Mouse (Mus musculus) gastrocnemius, postnatal 36 days (tissue): ENCODE results near the gene Shank2. TPM values are rescaled to one million over a fixed set of nuclear protein-coding genes. Genes with fewer than 3 reads are reported as not detected.

ENCODE experiments used
- DNase-seq, 2 experiments: peaks; one replicate each; pipeline ENCODE4 v3.0.0; 2022
- intact Hi-C: fragments of 180-260 bp; cut with DNase I; formaldehyde crosslinking; loops from one replicate; pipeline ENCODE4 v1.15.1; 2025
- total RNA-seq, 2 experiments: library from RNA; stranded (reverse); gene quantifications; 2 replicates each; pipeline ENCODE4 v1.2.3; 2021

Gene Shank2
- total RNA-seq, 2 experiments from 2014 or later = 0.05 to 0.18 TPM

DNA sequence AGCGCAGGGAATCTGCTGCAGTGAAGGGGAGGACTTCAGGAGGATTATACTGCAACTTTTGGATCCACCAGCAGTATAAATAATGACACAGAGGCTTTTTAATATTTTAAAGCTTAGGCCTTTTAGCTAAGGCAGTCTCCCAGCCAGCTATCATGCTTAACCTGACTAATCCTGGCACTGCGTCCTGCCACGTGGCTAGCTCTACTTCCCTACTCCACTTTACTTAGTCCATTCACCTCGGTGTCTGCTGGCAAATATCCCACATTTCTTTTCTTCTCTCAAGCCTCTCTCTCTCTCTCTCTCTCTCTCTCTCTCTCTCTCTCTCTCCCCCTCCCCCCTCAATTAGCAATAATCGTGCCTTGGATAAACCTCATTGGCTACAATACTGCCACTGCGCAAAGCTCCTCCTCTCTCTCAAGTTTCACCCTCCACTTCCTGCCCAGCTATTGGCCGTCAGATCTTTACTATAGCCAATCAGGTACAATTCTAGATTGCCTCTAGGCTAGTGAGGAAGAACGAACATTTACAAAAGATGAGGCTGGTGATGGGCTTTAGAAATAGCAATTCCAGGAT, 253.0 kb downstream of the Shank2 start:
- no peak for DNase-seq
- intact Hi-C loops = no loop called here

GRCm38 (mm10) chr7:144257821-144258220, 256.1 kb downstream of the Shank2 start:
- no peak for DNase-seq
- intact Hi-C loops = no loop called here

DNA sequence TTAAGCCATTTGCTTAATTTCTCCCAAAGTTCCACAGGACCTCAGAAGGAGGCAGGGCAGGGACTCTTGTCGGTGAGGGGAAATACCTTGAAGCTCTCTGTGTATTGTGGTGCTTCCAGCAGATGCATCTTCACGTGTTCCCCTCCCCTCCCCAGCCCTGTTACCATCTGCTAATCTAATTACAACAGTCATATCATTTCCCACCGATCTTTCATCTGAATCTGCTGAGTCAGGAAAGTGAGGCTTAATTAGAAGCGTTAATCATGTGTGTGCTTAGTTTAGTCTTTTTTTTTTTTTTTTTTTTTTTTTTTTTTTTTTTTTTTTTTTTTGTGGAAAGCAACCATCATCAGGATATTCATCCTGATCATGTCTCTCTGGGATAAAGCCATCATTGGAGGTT, 256.6 kb downstream of the Shank2 start:
- intact Hi-C loops = no loop called here
- no peak for DNase-seq

GRCm38 (mm10) chr7:144262666-144263065, 260.9 kb downstream of the Shank2 start:
- DNase-seq = no peak
- intact Hi-C loops = no loop called here

- intact Hi-C loops = no loop called here
- DNase-seq = no peak
Measured at GRCm38 (mm10) chr7:144266745-144267144, 265.0 kb downstream of the Shank2 start.

DNA sequence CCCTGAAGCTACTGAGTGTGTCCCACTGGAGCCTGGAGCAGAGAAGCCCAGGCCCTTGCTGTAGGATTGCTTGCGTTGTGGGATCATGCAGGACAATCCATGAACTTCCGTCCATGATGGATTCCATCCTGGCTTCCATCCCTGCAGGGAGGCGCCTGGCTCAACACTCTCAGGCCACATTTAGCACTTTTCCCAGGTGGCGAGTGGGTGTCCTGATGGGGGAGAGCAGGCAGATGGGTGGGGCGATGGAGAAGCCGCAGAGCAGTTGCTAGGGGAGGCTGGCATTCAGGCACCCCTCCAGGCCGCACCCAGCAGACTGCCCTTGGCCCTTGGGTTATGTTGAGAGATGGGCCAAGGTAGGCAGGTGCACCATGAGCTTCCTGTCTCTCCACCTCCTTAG, 266.6 kb downstream of the Shank2 start:
- DNase-seq = no peak
- intact Hi-C loops = no loop called here

GRCm38 (mm10) chr7:144268778-144269177, 267.1 kb downstream of the Shank2 start:
- DNase-seq = no peak
- intact Hi-C loops = no loop called here

DNA sequence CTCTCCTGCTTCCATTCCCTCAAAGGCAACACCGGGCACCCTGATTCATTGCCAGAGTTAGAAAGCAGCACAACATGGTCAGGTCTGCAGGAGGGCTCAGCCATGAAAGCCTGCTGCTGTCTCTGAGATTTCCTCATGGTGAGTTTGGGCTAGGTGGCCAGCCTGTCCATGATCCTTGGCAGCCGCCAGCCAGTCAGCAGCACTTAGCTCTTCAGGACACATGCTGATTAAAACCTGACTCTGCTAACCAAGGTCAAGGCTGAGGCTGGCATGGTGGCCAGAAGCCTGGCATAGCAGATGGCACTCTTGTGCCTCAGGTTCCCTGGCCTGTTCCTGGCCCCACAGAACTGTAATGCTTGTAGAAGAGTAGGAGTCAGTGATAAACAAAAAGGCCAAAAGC, 269.3 kb downstream of the Shank2 start:
- no peak for DNase-seq

DNA sequence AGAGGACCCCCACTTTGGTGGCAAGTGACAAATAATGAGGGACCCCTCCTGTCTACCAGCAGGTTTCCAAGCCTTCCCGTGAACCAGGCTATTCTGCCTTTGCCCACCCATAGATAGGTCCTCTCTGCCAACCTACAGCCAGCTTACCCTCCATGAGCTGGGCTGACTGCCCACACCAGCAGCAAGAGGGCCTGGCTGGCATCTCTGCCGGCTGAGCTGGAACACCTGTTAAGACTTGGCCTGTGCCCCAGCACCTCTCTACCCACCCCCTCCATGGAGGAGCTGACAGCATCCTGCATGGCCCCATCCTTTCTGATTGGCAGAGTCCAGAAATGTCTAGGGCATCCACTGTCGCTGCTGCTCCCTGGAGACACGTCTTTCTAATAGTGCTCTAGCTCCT, 277.0 kb downstream of the Shank2 start:
- intact Hi-C loops = no loop called here
- no peak for DNase-seq

More for the DNA sequence above, 269.3 kb downstream of the Shank2 start:
- intact Hi-C loops = no loop called here

- DNase-seq = no peak
- intact Hi-C loops = no loop called here
Measured at GRCm38 (mm10) chr7:144283701-144284100, 282.0 kb downstream of the Shank2 start.

DNA sequence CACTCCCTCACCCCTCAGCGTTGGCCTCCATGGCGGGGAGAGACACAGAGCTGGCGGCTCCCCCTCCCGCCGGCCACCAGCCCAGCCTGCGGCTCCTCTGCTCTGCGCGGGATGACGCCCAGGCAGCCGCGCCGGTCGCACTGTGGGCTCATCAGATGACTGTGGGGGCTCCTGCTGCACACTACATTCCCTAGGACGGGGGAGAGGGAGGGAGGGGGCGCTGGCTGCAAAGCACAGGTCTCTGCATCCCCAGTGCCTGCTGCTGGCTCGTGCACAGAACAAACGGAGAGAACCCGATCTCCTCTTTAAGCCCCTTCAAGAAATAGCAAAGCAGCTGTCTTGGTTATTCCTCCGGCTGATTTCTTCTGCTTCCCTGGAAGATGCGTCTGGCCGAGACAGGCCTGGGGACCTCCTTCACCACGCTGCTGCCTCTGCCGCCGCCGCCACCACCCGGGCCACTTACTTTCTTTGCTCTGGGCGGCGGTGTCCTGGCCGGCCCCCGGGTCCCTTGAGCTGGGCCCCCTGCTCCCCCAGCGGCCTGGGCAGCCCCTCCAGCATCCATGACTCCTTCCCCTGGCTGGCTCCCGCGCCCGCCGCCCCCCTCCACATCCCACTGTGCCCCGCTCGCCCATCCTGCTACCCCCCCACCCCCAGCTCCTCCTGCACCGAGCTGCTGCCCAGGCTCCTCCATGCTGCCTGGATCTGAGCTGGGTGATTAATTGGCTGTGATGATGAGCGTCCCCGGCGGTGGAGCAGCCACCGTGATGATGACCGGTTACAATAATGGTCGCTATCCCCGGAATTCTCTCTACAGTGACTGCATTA, 282.7 kb downstream of the Shank2 start:
- DNase-seq = no peak
- intact Hi-C loops = no loop called here

GRCm38 (mm10) chr7:144285066-144285633, 283.4 kb downstream of the Shank2 start:
- intact Hi-C loops = no loop called here
- DNase-seq = no peak

DNA sequence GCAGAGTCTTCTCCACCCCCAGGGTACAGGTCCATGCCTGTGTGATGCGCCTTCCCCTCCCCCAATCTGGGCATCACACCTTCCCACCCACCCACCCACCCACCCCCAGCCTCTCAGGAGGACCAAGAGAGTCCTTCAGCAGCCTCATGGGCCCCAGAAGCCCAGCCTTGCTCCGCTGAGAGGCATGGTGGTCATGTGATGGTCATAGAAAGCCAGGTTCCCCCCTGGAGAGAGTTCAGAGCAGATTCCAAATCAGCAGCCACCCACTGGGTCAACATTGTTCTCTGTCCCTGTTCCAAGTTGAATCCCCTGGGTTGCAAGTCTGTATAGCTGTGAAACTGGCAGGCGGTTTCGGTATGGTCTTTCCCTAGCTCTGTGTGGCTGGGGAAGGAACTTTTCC, 284.2 kb downstream of the Shank2 start:
- intact Hi-C loops = no loop called here
- DNase-seq = no peak

GRCm38 (mm10) chr7:144287991-144288390, 286.3 kb downstream of the Shank2 start:
- intact Hi-C loops = no loop called here
- DNase-seq = no peak

GRCm38 (mm10) chr7:144291478-144291877, 289.8 kb downstream of the Shank2 start:
- intact Hi-C loops = no loop called here

GRCm38 (mm10) chr7:144293611-144294010, 291.9 kb downstream of the Shank2 start:
- no peak for DNase-seq
- intact Hi-C loops = no loop called here

More at GRCm38 (mm10) chr7:144291478-144291877, 289.8 kb downstream of the Shank2 start:
- no peak for DNase-seq

DNA sequence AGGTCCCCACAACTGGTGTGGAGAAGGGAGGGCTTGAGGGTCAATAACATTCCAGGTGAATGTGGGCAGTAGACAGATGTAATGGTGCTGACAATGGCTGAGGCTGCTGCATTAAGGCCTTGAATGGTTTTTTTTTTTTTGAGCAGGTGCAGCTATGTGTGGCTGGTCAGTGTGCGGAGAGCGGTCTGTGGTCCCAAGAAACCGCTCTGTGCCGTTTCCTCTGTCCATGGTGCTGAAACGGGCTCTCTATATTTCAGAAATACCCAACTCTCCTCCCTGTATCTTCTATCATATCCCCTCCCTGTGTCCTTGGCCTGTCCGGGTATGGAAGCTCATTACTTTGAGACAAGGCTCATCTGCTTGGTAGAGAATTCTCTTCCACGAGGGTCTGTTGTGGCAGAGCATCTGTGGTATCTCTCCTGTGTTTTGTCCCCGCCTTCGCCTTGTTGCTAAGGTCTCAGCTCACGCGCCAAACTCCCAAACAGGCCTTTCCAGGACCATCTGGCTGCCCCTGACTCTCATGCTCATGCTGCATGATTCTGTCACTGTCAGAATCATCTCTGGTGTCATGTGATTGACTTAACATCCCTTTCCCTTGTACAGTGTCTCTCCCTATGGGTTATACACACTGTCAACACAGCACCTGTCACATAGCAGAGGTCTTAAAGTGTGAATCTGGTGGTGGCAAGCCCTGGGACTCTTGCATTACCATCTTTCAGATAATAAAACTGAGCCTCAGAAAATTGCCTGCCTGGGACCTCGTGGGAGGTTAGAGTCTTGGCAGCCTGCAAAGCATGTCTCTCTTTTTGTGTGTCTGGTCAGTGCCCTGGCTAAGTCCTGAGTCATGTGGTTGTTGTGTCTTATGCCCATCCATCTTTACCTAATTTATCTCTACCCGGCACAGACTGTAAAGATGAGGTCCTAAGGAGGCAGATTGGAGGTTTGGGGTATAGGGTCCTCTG, 292.8 kb downstream of the Shank2 start:
- intact Hi-C loops = no loop called here
- no peak for DNase-seq

DNA sequence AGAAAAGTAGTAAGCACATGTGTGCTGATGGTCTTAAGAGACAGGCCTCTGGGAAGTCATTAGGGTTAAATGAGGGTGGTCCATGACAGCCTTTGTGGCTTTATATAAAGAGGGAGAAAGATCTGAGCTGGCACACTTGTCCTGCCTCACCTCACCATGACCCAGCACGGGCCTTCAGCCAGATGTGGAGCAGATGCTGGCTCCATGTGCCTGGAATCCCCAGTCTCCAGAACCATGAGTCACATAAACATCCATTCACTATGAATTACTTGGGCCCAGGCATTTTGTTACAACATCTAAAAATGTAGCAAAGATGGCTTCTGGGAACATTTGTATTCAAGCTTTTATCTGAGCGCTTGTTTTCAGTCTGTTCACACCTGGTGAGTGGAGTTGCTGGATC, 297.6 kb downstream of the Shank2 start:
- no peak for DNase-seq
- intact Hi-C loops = no loop called here

GRCm38 (mm10) chr7:144301646-144302045, 299.9 kb downstream of the Shank2 start:
- intact Hi-C loops = no loop called here
- DNase-seq = no peak

DNA sequence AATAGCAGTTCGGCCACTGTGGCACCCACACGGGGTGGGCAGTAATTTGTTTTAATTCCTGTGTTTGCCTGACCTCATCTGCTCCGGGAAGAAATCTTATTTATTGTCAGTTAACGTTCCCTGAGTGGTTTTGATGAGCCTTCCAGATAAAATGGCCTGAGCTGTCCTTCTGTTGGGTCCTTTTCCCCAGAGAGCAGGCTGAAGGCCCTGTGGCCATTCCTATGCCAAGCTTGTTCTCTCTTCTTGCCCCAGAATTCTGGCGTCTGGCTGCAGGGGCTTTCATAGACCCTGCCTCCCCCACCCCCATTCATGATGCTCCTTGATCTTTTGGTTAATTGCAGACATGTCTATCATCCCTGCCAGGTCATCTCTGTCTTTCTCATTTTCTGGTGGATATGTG, 300.8 kb downstream of the Shank2 start:
- intact Hi-C loops = no loop called here
- no peak for DNase-seq
